Mouse (Mus musculus): Measurements from ENCODE around the gene Gpr39. TPM values are rescaled to one million over a fixed set of nuclear protein-coding genes. Genes with fewer than 3 reads are reported as not detected.

The Gpr39 gene
- polyA plus RNA-seq, 1 experiment from 2014 or later: 10.2 TPM

GRCm38 (mm10) chr1:125652836-125653594 is 23.8 kb upstream of the Gpr39 start:
- DNase-seq (ENCODE audit: low spot score): no peak
- Histone ChIP-seq H3K4me2 (replicated peaks; ENCODE audit: low read depth) (no peak overlapping the region), H3K27ac (replicated peaks) (no peak overlapping the region), H3K9me3 (ENCODE audit: control insufficient read depth, low read length) (no peaks in the 10 kb centered on the region), H3K4me3 (ENCODE audit: low read depth, low read length) (no peak overlapping the region), H3K4me1 (replicated peaks; ENCODE audit: control insufficient read depth, insufficient read depth) (no peaks in the 10 kb centered on the region), H3K9ac (ENCODE audit: low read length) (no peak overlapping the region), H3K36me3 (ENCODE audit: control insufficient read depth, insufficient read depth, low read length) (no peaks in the 10 kb centered on the region), H3K27me3 (ENCODE audit: control insufficient read depth, insufficient read depth, low read length) (no peaks in the 10 kb centered on the region)
- no peak for TF ChIP-seq CTCF (IDR thresholded peaks at IDR 0.05; ENCODE audit: low read depth)
- no peak for TF ChIP-seq EP300 (optimal IDR thresholded peaks at IDR 0.05)
- 56% methylated on average over 1 of the region's 1 CpGs for WGBS
- ATAC-seq (ENCODE audit: low FRiP score, low TSS enrichment): no peak

GRCm38 (mm10) chr1:125657416-125657815 is 19.4 kb upstream of the Gpr39 start:
- DNase-seq (ENCODE audit: low spot score): no peak
- ATAC-seq (ENCODE audit: low FRiP score, low TSS enrichment): no peak
- WGBS: 75% methylated on average over 5 of the region's 5 CpGs
- H3K4me1 ChIP-seq (replicated peaks; ENCODE audit: control insufficient read depth, insufficient read depth): no peaks in the 10 kb centered on the region
- H3K36me3 ChIP-seq (ENCODE audit: control insufficient read depth, insufficient read depth, low read length): no peaks in the 10 kb centered on the region
- H3K9me3 ChIP-seq (ENCODE audit: control insufficient read depth, low read length): no peaks in the 10 kb centered on the region
- TF ChIP-seq CTCF (IDR thresholded peaks at IDR 0.05; ENCODE audit: low read depth): no peak
- no peak for TF ChIP-seq EP300 (optimal IDR thresholded peaks at IDR 0.05)
- no peak overlapping the region for H3K27ac ChIP-seq (replicated peaks)
- H3K27me3 ChIP-seq (ENCODE audit: control insufficient read depth, insufficient read depth, low read length): no peaks in the 10 kb centered on the region
- H3K4me2 ChIP-seq (replicated peaks; ENCODE audit: low read depth): no peak overlapping the region
- H3K4me3 ChIP-seq (ENCODE audit: low read depth, low read length): no peak overlapping the region
- H3K9ac ChIP-seq (ENCODE audit: low read length): no peak overlapping the region

- Histone ChIP-seq H3K36me3 (ENCODE audit: control insufficient read depth, insufficient read depth, low read length) (no peaks in the 10 kb centered on the region), H3K27ac (replicated peaks) (no peak overlapping the region), H3K27me3 (ENCODE audit: control insufficient read depth, insufficient read depth, low read length) (no peaks in the 10 kb centered on the region), H3K4me2 (replicated peaks; ENCODE audit: low read depth) (no peak overlapping the region), H3K9ac (ENCODE audit: low read length) (no peak overlapping the region), H3K9me3 (ENCODE audit: control insufficient read depth, low read length) (no peaks in the 10 kb centered on the region), H3K4me1 (replicated peaks; ENCODE audit: control insufficient read depth, insufficient read depth) (no peaks in the 10 kb centered on the region), H3K4me3 (ENCODE audit: low read depth, low read length) (no peak overlapping the region)
- TF ChIP-seq EP300 (optimal IDR thresholded peaks at IDR 0.05): no peak
- TF ChIP-seq CTCF (IDR thresholded peaks at IDR 0.05; ENCODE audit: low read depth): no peak
- 91% methylated on average over 4 of the region's 4 CpGs for WGBS
- DNase-seq (ENCODE audit: low spot score) (no peak), ATAC-seq (ENCODE audit: low FRiP score, low TSS enrichment) (no peak)
Measured at GRCm38 (mm10) chr1:125660151-125660550, 16.6 kb upstream of the Gpr39 start.

- Histone ChIP-seq H3K9me3 (ENCODE audit: control insufficient read depth, low read length) (no peaks in the 10 kb centered on the region), H3K4me2 (replicated peaks; ENCODE audit: low read depth) (no peak overlapping the region), H3K36me3 (ENCODE audit: control insufficient read depth, insufficient read depth, low read length) (no peaks in the 10 kb centered on the region), H3K27me3 (ENCODE audit: control insufficient read depth, insufficient read depth, low read length) (no peaks in the 10 kb centered on the region), H3K4me1 (replicated peaks; ENCODE audit: control insufficient read depth, insufficient read depth) (no peaks in the 10 kb centered on the region), H3K27ac (replicated peaks) (no peak overlapping the region), H3K9ac (ENCODE audit: low read length) (no peak overlapping the region), H3K4me3 (ENCODE audit: low read depth, low read length) (no peak overlapping the region)
- ATAC-seq (ENCODE audit: low FRiP score, low TSS enrichment) (no peak), DNase-seq (ENCODE audit: low spot score) (no peak)
- WGBS: 97% methylated on average over 4 of the region's 4 CpGs
- TF ChIP-seq EP300 (optimal IDR thresholded peaks at IDR 0.05) (no peak), CTCF (IDR thresholded peaks at IDR 0.05; ENCODE audit: low read depth) (no peak)
Measured at GRCm38 (mm10) chr1:125660901-125661300, 15.9 kb upstream of the Gpr39 start.

- TF ChIP-seq CTCF (IDR thresholded peaks at IDR 0.05; ENCODE audit: low read depth) (no peak), EP300 (optimal IDR thresholded peaks at IDR 0.05) (no peak)
- H3K4me1 ChIP-seq (replicated peaks; ENCODE audit: control insufficient read depth, insufficient read depth): no peaks in the 10 kb centered on the region
- no peaks in the 10 kb centered on the region for H3K27me3 ChIP-seq (ENCODE audit: control insufficient read depth, insufficient read depth, low read length)
- no peak overlapping the region for H3K27ac ChIP-seq (replicated peaks)
- no peak overlapping the region for H3K4me2 ChIP-seq (replicated peaks; ENCODE audit: low read depth)
- WGBS: 72% methylated on average over 2 of the region's 2 CpGs
- H3K4me3 ChIP-seq (ENCODE audit: low read depth, low read length): no peak overlapping the region
- no peaks in the 10 kb centered on the region for H3K9me3 ChIP-seq (ENCODE audit: control insufficient read depth, low read length)
- ATAC-seq (ENCODE audit: low FRiP score, low TSS enrichment) (no peak), DNase-seq (ENCODE audit: low spot score) (no peak)
- no peaks in the 10 kb centered on the region for H3K36me3 ChIP-seq (ENCODE audit: control insufficient read depth, insufficient read depth, low read length)
- no peak overlapping the region for H3K9ac ChIP-seq (ENCODE audit: low read length)
Measured at GRCm38 (mm10) chr1:125662058-125662457, 14.7 kb upstream of the Gpr39 start.

- no peak for DNase-seq (ENCODE audit: low spot score)
- no peak for ATAC-seq (ENCODE audit: low FRiP score, low TSS enrichment)
- TF ChIP-seq EP300 (optimal IDR thresholded peaks at IDR 0.05) (no peak), CTCF (IDR thresholded peaks at IDR 0.05; ENCODE audit: low read depth) (no peak)
- 86% methylated on average over 5 of the region's 5 CpGs for WGBS
- no peak overlapping the region for H3K4me3 ChIP-seq (ENCODE audit: low read depth, low read length)
- H3K9me3 ChIP-seq (ENCODE audit: control insufficient read depth, low read length): no peaks in the 10 kb centered on the region
- no peak overlapping the region for H3K27ac ChIP-seq (replicated peaks)
- H3K4me2 ChIP-seq (replicated peaks; ENCODE audit: low read depth): no peak overlapping the region
- H3K36me3 ChIP-seq (ENCODE audit: control insufficient read depth, insufficient read depth, low read length): no peaks in the 10 kb centered on the region
- H3K9ac ChIP-seq (ENCODE audit: low read length): no peak overlapping the region
- H3K4me1 ChIP-seq (replicated peaks; ENCODE audit: control insufficient read depth, insufficient read depth): no peaks in the 10 kb centered on the region
- H3K27me3 ChIP-seq (ENCODE audit: control insufficient read depth, insufficient read depth, low read length): no peaks in the 10 kb centered on the region
Measured at GRCm38 (mm10) chr1:125662660-125663059, 14.1 kb upstream of the Gpr39 start.

Measured in stomach, postnatal 0 days (tissue).